Mouse (Mus musculus): ENCODE measurements around the gene Odf4. TPM values are rescaled to one million over a fixed set of nuclear protein-coding genes. Genes with fewer than 3 reads are reported as not detected.
"Not testable (repeated sequence)": the region's sequence is repeated elsewhere in the genome, so short reads cannot be mapped to it uniquely, and the experiment has no call there.

Gene Odf4
- polyA plus RNA-seq, 1 experiment from 2014 or later: not detected

DNA sequence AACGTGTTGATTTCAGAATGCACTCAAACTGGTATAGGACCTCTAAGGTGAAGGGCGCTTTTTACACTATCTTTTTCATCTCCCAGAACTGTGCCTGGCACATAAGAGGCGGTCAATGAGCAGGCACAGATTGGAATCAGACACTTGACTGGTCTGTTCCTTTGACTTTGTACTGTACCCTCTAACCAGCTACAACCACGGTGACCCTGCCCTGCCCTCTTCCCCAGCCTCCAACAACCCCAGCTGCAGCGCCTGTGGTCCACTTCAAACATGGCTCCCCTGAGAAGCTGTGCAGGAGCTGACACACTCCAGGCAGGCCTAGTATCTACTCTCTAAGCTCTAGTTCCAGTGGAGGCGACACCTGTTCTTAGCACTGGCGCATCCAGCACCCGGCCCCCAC, 15.8 kb upstream of the Odf4 start:
- WGBS: 93% methylated on average over 8 of the region's 8 CpGs
- Histone ChIP-seq H3K36me3 (no peaks in the 10 kb centered on the region), H3K9me3 (replicated peaks) (no peaks in the 10 kb centered on the region), H3K4me3 (no peak overlapping the region), H3K27ac (replicated peaks) (no peak overlapping the region), H3K4me1 (peaks cover 23% of the 10 kb centered on the region), H3K27me3 (ENCODE audit: low read depth, poor library complexity, severe bottlenecking) (peaks cover 21% of the 10 kb centered on the region)
- no peak for DNase-seq (ENCODE audit: low spot score)

DNA sequence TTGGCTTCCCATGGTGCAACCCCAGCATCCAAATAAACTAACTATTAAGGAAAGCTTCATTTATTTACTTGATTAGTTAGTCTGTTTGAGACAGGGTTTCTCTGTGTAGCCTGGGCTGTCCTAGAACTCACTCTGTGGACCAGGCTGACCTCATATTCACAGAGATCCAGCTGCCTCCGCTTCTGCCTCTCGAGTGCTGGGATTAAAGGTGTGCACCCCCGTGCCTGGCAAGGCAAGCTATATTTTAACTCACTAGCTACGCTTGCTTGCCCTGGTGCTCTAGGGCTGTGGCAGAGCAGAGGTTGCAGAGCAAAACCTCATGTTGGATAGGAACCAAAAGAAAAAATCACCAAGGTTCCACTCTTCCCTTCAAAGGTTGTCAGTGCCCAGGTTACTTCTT, 13.6 kb upstream of the Odf4 start:
- H3K4me1 ChIP-seq: peaks cover 14% of the 10 kb centered on the region
- no peaks in the 10 kb centered on the region for H3K27me3 ChIP-seq (ENCODE audit: low read depth, poor library complexity, severe bottlenecking)
- H3K4me3 ChIP-seq: peak overlapping the region; percentile 58
- peak overlapping the region; percentile 80 for H3K27ac ChIP-seq (replicated peaks)
- no peak for DNase-seq (ENCODE audit: low spot score)
- 66% methylated on average over 4 of the region's 4 CpGs for WGBS
- no peaks in the 10 kb centered on the region for H3K9me3 ChIP-seq (replicated peaks)
- no peaks in the 10 kb centered on the region for H3K36me3 ChIP-seq

DNA sequence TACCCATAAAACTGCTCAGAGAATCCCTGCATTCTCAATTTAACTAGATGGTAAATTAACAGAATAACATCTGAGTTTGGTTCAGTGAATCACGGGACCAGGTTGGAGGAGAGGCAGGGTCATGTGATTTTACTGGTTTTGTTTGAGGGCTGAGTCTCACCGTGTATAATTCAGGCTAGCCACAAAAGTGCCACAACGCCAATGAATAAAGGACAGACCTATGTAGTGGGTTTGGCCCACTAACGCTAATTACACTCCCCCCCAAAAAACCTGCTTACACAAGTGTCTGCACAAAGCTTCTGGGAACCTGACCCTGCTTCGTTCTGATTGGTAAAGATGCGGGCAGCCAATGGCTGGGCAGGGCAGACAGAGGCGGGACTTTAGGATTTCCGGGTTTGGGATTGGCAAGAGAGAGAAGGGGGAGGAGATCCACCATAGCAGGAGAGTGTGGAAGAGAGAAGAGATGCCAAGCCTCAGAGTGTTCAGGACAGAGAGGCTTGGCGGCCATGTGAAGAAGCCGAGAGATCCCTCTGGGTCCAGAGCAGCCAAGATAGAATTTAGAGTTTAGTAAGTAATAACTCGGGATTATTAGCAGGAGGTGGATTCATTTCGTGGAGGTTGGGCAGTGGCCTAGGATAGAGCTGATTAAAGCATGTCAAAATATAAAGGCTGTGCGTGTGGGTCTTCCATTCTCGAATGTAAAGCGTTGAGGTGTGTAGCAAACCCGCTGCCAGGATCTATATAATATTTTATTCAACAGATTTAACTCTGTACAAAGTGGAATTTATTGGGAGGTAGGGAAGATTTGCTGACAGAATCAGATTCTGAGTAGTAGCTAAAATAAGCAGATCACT, 12.8 kb upstream of the Odf4 start:
- H3K4me3 ChIP-seq: peak overlapping the region; percentile 58

DNA sequence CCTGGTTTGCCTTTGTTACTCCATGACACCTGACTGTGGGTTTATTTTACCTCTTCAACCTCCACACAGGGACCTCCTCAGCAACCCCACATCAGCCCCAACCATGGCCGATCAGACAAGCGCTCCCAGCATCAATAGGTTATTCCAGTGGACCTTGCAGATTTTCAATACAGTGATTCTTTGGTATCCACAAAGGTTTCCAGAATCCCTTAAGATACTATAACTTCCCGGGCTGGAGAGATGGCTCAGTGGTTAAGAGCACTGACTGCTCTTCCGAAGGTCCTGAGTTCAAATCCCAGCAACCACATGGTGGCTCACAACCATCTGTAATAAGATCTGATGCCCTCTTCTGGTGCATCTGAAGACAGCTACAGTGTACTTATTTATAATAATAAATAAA, 10.1 kb upstream of the Odf4 start:
- peaks cover 14% of the 10 kb centered on the region for H3K4me1 ChIP-seq
- WGBS: 89% methylated on average over 4 of the region's 4 CpGs

More for the DNA sequence above, 12.8 kb upstream of the Odf4 start:
- no peaks in the 10 kb centered on the region for H3K27me3 ChIP-seq (ENCODE audit: low read depth, poor library complexity, severe bottlenecking)
- H3K27ac ChIP-seq (replicated peaks): peak overlapping the region; percentile 80
- H3K9me3 ChIP-seq (replicated peaks): no peaks in the 10 kb centered on the region
- DNase-seq (ENCODE audit: low spot score): peak; percentile 88
- no peaks in the 10 kb centered on the region for H3K36me3 ChIP-seq
- 5% methylated on average over 16 of the region's 16 CpGs for WGBS
- H3K4me1 ChIP-seq: peaks cover 14% of the 10 kb centered on the region

DNA sequence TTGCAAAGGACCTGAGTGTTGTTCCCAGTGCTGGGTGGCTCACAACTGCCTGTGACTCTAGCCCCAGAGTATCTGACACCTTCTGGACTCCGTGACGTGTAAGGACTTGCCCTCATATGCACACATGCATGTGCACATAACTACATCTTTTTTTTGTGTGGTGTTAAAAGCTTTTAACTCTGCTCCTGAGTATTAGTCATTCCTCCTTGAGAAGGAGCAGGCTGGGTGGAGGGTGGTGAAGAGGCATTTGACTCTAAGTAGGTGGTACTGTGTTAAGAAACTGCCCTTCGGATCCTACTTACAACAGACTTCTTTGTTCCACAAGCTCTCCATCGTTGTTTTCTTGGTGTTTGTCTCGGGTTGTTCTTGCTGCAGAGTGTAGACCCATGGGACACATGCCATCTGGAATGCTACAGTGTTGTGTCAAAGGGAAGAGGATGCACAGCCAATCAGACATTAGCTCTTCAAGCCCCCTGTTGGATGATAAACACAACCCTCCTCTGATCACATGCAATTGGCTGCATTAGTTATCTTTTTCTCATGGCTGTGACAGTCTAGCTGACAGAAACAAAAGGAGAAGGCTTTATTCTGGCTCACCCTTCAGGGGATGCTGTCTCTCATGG, 7.1 kb upstream of the Odf4 start:
- no peak for DNase-seq (ENCODE audit: low spot score)
- Histone ChIP-seq H3K36me3 (no peaks in the 10 kb centered on the region), H3K4me1 (no peaks in the 10 kb centered on the region; the same call in 1 of the 2 replicates), H3K9me3 (replicated peaks) (no peaks in the 10 kb centered on the region), H3K27me3 (ENCODE audit: low read depth, poor library complexity, severe bottlenecking) (no peaks in the 10 kb centered on the region), H3K4me3 (no peak overlapping the region), H3K27ac (replicated peaks) (no peak overlapping the region)
- WGBS: 77% methylated on average over 5 of the region's 5 CpGs

More for the DNA sequence above, 10.1 kb upstream of the Odf4 start:
- H3K4me3 ChIP-seq; H3K36me3 ChIP-seq; H3K27me3 ChIP-seq (ENCODE audit: low read depth, poor library complexity, severe bottlenecking); H3K27ac ChIP-seq (replicated peaks); H3K9me3 ChIP-seq (replicated peaks); DNase-seq (ENCODE audit: low spot score): not testable (repeated sequence)

DNA sequence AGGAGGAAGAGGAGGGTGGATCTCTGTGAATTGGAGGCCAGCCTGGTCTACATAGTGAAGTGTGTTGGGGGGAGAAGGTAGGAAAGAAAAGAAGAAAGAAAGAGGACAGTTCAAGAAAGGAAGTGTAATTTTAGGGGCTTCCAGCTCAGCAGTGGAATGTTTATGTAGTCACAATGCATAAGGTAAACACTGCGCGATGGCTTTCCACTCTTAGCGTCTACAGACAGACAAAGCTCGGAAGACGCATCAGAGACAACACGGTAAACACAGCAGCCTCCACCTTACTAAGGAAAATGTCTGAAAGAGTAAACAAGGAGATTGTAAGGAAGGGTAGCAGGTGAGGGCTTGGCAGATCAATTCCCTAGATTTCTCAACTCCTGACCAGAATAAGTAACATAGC, 3.1 kb upstream of the Odf4 start:
- no peak overlapping the region for H3K27ac ChIP-seq (replicated peaks)
- WGBS: 82% methylated on average over 6 of the region's 6 CpGs
- H3K9me3 ChIP-seq (replicated peaks): no peaks in the 10 kb centered on the region
- H3K4me3 ChIP-seq: no peak overlapping the region
- no peaks in the 10 kb centered on the region for H3K36me3 ChIP-seq
- no peaks in the 10 kb centered on the region for H3K4me1 ChIP-seq
- no peak for DNase-seq (ENCODE audit: low spot score)
- no peaks in the 10 kb centered on the region for H3K27me3 ChIP-seq (ENCODE audit: low read depth, poor library complexity, severe bottlenecking)

DNA sequence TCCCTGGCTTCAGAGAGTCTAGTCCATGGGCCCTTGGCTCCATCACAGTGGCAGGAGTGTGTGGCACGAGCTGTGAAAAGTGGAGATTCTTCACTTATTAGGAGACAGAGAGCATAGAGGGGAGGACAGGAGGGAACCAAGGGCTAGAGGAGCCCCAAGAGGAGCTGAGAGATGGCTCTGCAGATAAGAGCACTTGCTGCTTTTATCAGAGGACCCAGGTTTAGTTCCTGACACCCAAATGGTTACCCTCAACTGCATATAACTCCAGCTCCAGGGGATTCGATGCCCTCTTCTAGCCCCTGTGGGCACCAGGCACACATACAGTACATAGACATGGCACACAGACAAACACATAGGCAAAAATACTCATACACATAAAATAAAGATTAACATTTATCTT, 2.1 kb downstream of the Odf4 start:
- Histone ChIP-seq H3K27ac (replicated peaks) (no peak overlapping the region), H3K36me3 (no peaks in the 10 kb centered on the region), H3K4me3 (no peak overlapping the region), H3K27me3 (ENCODE audit: low read depth, poor library complexity, severe bottlenecking) (no peaks in the 10 kb centered on the region), H3K9me3 (replicated peaks) (no peaks in the 10 kb centered on the region), H3K4me1 (0 out of 2 replicates have a peak, but pooled peaks cover 6% of the 10 kb centered on the region)
- no peak for DNase-seq (ENCODE audit: low spot score)
- WGBS: 81% methylated on average over 2 of the region's 2 CpGs

DNA sequence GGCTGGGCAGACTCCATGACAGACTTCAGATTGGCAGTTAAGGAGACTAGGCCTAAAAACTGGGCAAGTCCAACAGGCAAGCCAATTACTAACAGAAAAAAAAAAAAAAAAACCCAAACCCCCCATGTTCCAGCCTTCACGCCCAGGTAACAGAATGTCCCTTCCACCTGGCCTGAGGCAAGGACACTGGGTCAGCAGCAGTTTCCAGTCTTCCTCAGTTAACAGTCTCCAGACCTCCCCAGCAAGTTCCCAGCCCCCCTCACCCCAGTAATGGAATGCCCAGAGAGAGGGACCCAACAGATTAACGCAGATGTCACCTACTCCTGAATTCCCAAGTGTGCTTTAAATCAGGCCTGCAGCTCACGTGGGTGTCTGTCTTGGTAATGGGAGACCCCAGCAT, 3.7 kb downstream of the Odf4 start:
- 63% methylated on average over 3 of the region's 3 CpGs for WGBS
- Histone ChIP-seq H3K27me3 (ENCODE audit: low read depth, poor library complexity, severe bottlenecking) (no peaks in the 10 kb centered on the region), H3K36me3 (no peaks in the 10 kb centered on the region), H3K9me3 (replicated peaks) (no peaks in the 10 kb centered on the region), H3K27ac (replicated peaks) (no peak overlapping the region), H3K4me1 (0 out of 2 replicates have a peak, but pooled peaks cover 6% of the 10 kb centered on the region), H3K4me3 (no peak overlapping the region)
- no peak for DNase-seq (ENCODE audit: low spot score)

DNA sequence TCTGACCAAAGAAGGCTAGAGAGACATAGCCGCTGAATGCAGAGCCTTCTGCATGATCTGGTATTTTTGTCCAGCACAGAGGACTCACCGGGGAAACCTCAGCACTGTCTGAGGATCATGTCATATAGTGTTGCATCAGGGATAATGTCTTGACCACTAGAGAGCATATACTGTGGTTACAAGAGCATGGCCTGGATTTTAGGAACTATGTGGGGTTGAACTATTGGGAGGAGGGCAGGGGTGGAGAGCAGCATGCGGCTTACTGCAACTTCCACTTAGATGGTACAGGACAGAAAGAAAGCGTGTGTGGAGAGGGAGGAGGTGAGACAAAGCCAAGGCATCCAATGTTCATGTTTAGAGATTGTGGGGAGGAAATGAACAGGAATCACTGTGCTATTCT, 12.3 kb downstream of the Odf4 start:
- Histone ChIP-seq H3K36me3 (no peaks in the 10 kb centered on the region), H3K4me3 (no peak overlapping the region), H3K27me3 (ENCODE audit: low read depth, poor library complexity, severe bottlenecking) (no peaks in the 10 kb centered on the region), H3K9me3 (replicated peaks) (no peaks in the 10 kb centered on the region; the same call in 1 of the 2 replicates), H3K27ac (replicated peaks) (no peak overlapping the region), H3K4me1 (no peaks in the 10 kb centered on the region; the same call in 1 of the 2 replicates)
- DNase-seq (ENCODE audit: low spot score): no peak
- WGBS: 89% methylated on average over 4 of the region's 4 CpGs

DNA sequence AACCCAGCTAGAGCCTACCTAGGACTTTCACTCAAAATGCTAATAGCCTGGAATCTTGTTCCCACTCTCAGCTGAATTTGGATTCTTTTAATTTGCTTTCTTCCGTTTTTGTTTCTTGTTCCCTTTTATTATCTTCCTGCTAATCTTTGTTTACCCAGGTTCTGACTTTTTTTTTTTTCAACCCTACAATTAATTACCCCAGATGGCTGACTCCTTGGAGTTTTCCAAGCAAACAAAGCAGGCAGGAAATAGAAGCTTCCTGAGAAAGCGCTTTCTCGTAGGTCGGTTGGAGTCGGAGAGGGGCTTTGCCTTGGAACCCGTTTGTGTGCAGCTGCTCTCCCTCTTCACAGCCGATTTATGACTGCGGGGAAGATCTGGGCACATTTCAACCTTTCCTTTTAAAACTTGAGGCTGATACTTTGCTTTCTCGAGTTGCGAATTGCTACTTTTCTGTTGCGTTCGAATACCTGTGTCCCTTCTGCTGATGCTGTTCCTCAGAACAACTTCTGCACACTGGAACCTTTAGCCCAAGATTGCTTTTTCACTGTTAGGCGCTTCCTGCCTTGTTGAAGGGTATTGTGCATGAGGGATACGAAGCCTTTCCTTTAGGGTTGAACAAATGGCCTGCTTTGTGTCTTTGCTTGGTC, 15.2 kb downstream of the Odf4 start:
- Histone ChIP-seq H3K4me1 (peaks cover 5% of the 10 kb centered on the region; the same call in 1 of the 2 replicates), H3K9me3 (replicated peaks) (no peaks in the 10 kb centered on the region; the same call in 1 of the 2 replicates), H3K27ac (replicated peaks) (no peak overlapping the region), H3K4me3 (no peak overlapping the region), H3K36me3 (peaks cover 12% of the 10 kb centered on the region), H3K27me3 (ENCODE audit: low read depth, poor library complexity, severe bottlenecking) (no peaks in the 10 kb centered on the region)
- no peak for DNase-seq (ENCODE audit: low spot score)
- 64% methylated on average over 14 of the region's 14 CpGs for WGBS

DNA sequence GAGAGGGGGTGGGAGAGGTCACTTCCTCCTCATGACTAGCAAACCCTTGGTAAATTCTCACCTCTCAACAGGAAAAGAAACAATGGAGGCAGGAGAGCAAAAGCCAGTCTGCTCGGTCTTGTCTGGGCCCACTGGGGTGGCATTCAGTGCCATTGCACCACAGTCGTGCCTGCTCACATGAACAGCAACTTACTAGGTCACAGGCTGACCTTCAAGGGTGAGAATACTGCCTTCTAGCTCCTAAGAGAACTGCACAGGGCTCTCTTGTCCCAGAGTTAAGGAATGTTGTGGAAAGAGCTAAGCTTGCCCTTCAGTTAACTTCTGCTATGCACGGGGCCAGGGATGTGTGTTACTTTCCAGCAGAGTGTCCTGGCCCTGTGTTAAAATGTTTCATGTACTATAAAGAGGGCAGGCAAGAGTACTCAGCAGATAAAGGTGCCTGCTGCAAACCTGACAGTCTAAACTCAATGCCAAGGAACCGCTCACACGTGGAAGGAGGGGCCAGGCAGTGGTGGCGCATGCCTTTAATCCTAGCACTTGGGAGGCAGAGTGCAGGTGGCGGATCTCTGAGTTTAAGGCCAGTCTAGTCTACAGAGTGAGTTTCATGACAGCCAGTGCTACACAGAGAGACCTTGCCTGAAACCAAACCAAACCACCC, 17.9 kb downstream of the Odf4 start:
- H3K36me3 ChIP-seq: peaks cover 39% of the 10 kb centered on the region
- H3K27me3 ChIP-seq (ENCODE audit: low read depth, poor library complexity, severe bottlenecking): no peaks in the 10 kb centered on the region
- peaks cover 5% of the 10 kb centered on the region; the same call in 1 of the 2 replicates for H3K4me1 ChIP-seq
- DNase-seq (ENCODE audit: low spot score): no peak
- no peak overlapping the region for H3K4me3 ChIP-seq
- H3K27ac ChIP-seq (replicated peaks): no peak overlapping the region
- 51% methylated on average over 7 of the region's 7 CpGs for WGBS
- H3K9me3 ChIP-seq (replicated peaks): no peaks in the 10 kb centered on the region; the same call in 1 of the 2 replicates

DNA sequence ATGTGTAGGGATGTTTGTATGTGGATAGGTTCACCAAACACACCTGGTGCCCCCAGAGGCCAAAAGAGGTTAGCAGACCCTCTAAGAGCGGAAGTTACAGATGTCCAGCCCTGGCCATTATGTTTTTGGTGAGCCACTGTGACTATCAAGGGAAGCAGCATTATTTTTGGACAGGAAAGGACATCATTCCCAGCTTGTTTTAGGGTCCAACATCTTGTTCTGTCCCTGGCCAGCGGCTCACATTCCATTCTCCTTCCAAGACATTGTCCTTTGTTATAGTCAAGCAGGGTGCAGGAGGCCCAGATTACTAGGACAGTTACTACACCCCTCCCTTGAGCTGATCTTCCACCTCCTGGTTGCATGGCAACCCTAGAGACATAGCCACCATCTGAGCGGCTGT, 19.6 kb downstream of the Odf4 start:
- no peak overlapping the region for H3K27ac ChIP-seq (replicated peaks)
- no peaks in the 10 kb centered on the region for H3K9me3 ChIP-seq (replicated peaks)
- no peak overlapping the region for H3K4me3 ChIP-seq
- peaks cover 16% of the 10 kb centered on the region for H3K4me1 ChIP-seq
- H3K27me3 ChIP-seq (ENCODE audit: low read depth, poor library complexity, severe bottlenecking): no peaks in the 10 kb centered on the region
- no peak for DNase-seq (ENCODE audit: low spot score)
- peaks cover 56% of the 10 kb centered on the region for H3K36me3 ChIP-seq
- 77% methylated on average over 3 of the region's 3 CpGs for WGBS
